Comparison of ENCODE assay signal across 28 mouse cellular contexts in genomic region chr16:7193535-7193934, GRCm38 (mm10).
DNase-seq lines count a peak whose midpoint lies in the region; ATAC-seq and TF ChIP-seq lines count a peak whose summit lies in the region.
"Had no signal": no experiment of that assay in that cellular context is flagged by ENCODE, and none has a peak within 500 bp of the region (broad histone marks: within the 10 kb centered on the region; RNA-seq: fewer than 3 reads in every experiment).

No protein-coding gene starts in this region.

- no peak for TF ChIP-seq CTCF in layer of hippocampus, adult 2 months (conservative IDR thresholded peaks at IDR 0.05)

- H3K36me3 ChIP-seq in midbrain, embryonic 14.5 days (ENCODE audit: control insufficient read depth, insufficient read depth, low read length) = no peaks in the 10 kb centered on the region
- H3K36me3 ChIP-seq in forebrain, embryonic 10.5 days (replicated peaks) = no peaks in the 10 kb centered on the region
- H3K36me3 ChIP-seq: embryonic facial prominence, embryonic 13.5 days; heart, embryonic 12.5 days had no signal

- no peaks in the 10 kb centered on the region for H3K27me3 ChIP-seq in midbrain, embryonic 14.5 days (ENCODE audit: control insufficient read depth, insufficient read depth, low read length)
- H3K27me3 ChIP-seq in forebrain, embryonic 10.5 days (ENCODE audit: poor library complexity, severe bottlenecking) = no peaks in the 10 kb centered on the region
- H3K27me3 ChIP-seq: embryonic facial prominence, embryonic 13.5 days had no signal

- peaks cover 8% of the 10 kb centered on the region; the same call in 1 of the 2 replicates for H3K4me1 ChIP-seq in midbrain, embryonic 14.5 days (ENCODE audit: control insufficient read depth, insufficient read depth, low read length)
- H3K4me1 ChIP-seq in forebrain, embryonic 10.5 days = peaks cover 13% of the 10 kb centered on the region
- H3K4me1 ChIP-seq: embryonic facial prominence, embryonic 13.5 days; heart, embryonic 12.5 days had no signal

- H3K9me3 ChIP-seq in midbrain, embryonic 14.5 days (ENCODE audit: control insufficient read depth, low read length) = no peaks in the 10 kb centered on the region
- H3K9me3 ChIP-seq in forebrain, embryonic 10.5 days = no peaks in the 10 kb centered on the region
- H3K9me3 ChIP-seq: embryonic facial prominence, embryonic 13.5 days; heart, embryonic 12.5 days had no signal

- ATAC-seq in midbrain, embryonic 14.5 days (ENCODE audit: low FRiP score, low TSS enrichment) = no peak
- ATAC-seq: CD4-positive, CD25-positive, alpha-beta regulatory T cell, adult 4 months; forebrain, embryonic 14.5 days; liver, postnatal 0 days; lung, postnatal 0 days; midbrain, embryonic 16.5 days had no signal

- 82% methylated on average over 5 of the region's 5 CpGs for WGBS in midbrain, embryonic 14.5 days
- WGBS in forebrain, embryonic 10.5 days = 78% methylated on average over 5 of the region's 5 CpGs

- H3K4me2 ChIP-seq in midbrain, embryonic 14.5 days (ENCODE audit: low read length) = no peak overlapping the region
- H3K4me2 ChIP-seq: embryonic facial prominence, embryonic 13.5 days; heart, embryonic 12.5 days had no signal

- no peak overlapping the region; the same call in 1 of the 2 replicates for H3K4me3 ChIP-seq in layer of hippocampus, adult 2 months
- no peak overlapping the region for H3K4me3 ChIP-seq in midbrain, embryonic 14.5 days (replicated peaks; ENCODE audit: low read depth, low read length)
- no peak overlapping the region for H3K4me3 ChIP-seq in forebrain, embryonic 10.5 days
- H3K4me3 ChIP-seq: embryonic facial prominence, embryonic 13.5 days; erythroblast, embryonic 14.5 days; heart, embryonic 12.5 days; myocyte had no signal

- DNase-seq in layer of hippocampus, adult 2 months (ENCODE audit: low spot score in 2 of 2) = peak in 1 of 2 experiments; percentile 44
- no peak for DNase-seq in layer of hippocampus, adult 11-12 months (ENCODE audit: low spot score)
- DNase-seq in right cerebral cortex, adult 2 months (ENCODE audit: low spot score in 2 of 2) = peak; percentile 60 to 63
- no peak for DNase-seq in right cerebral cortex, postnatal 4 days
- DNase-seq in left cerebral cortex, postnatal 25 days (ENCODE audit: low spot score in 2 of 2) = peak; percentile 58 to 87
- DNase-seq in telencephalon, adult 2 months (ENCODE audit: low read depth, low spot score) = peak; percentile 71
- no peak for DNase-seq in midbrain, embryonic 14.5 days
- no peak for DNase-seq in forebrain, embryonic 10.5 days (ENCODE audit: extremely low spot score, low spot score)
- DNase-seq: adrenal gland, postnatal 25 days; cerebellum, adult 11-12 months; cerebellum, postnatal 10 days; gastrocnemius, postnatal 25 days; heart, adult 18-20 months; heart, postnatal 10 days; kidney, adult 2 months; kidney, postnatal 14 days; liver, postnatal 0 days; thymus, adult 2 months; thymus, postnatal 4 days had no signal

- intact Hi-C loops in left cerebral cortex, postnatal 25 days (cut with DNase I) = no loop called here

- peak overlapping the region; percentile 67 for H3K27ac ChIP-seq in layer of hippocampus, adult 2 months
- no peak overlapping the region for H3K27ac ChIP-seq in midbrain, embryonic 14.5 days (replicated peaks; ENCODE audit: low read depth, low read length)
- H3K27ac ChIP-seq in forebrain, embryonic 10.5 days = no peak overlapping the region
- H3K27ac ChIP-seq: embryonic facial prominence, embryonic 13.5 days; macrophage had no signal

- no peak overlapping the region for H3K9ac ChIP-seq in midbrain, embryonic 14.5 days (replicated peaks; ENCODE audit: low read length)
- H3K9ac ChIP-seq: embryonic facial prominence, embryonic 13.5 days; heart, embryonic 12.5 days; liver, postnatal 0 days had no signal

Comparison
In these comparisons a context has a peak if more than half of its experiments do, and no peak if none do; other contexts are left out.
1. DNase-seq: peak in right cerebral cortex, adult 2 months (2 of 2), left cerebral cortex, postnatal 25 days (2 of 2) and telencephalon, adult 2 months (single experiment); none in layer of hippocampus, adult 11-12 months (single experiment), right cerebral cortex, postnatal 4 days (single experiment), midbrain, embryonic 14.5 days (single experiment) and forebrain, embryonic 10.5 days (single experiment).